Mouse (Mus musculus) embryonic fibroblast, embryonic 13.5 days (primary cell): ENCODE measurements around the gene Ccdc107.
A peak's percentile ranks its signal among the peaks of the same experiment; 100 is the strongest.

Source experiments
- CTCF ChIP-seq: IDR thresholded peaks from 2 replicates; pipeline ENCODE4 v1.5.1; 2011; ENCODE audit warnings: mild to moderate bottlenecking, control low read depth, low read length, moderate library complexity, borderline replicate concordance; ENCODE audit not compliant: insufficient read depth
- POLR2A ChIP-seq: IDR thresholded peaks from 2 replicates; pipeline ENCODE4 v1.6.1; 2011; ENCODE audit warnings: low read depth, mild to moderate bottlenecking, control low read depth, low read length, moderate library complexity

DNA sequence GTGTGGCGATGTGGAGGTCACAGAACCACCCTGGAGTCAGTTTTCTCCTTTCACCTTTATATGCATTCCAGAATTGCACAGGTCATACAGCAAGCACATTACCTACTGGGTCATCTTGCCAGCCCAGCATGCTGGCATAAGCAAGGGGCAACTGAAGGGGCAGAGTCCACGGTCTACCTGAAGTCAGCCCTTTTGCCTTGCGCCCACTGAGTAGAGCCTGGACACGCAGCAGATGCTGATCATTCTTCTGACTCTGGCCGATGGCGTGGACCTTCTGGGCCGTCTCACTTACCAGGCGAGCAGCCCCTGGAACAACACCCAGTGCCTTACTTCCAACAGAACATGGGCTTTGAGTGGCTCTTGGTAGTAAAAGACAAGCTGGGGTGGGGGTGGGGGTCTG, 4.7 kb downstream of the Ccdc107 start:
- no peak for TF ChIP-seq CTCF
- TF ChIP-seq POLR2A, result peak; percentile 11; the same call in 1 of the 2 replicates
